Mouse (Mus musculus): ENCODE data around the gene Gfra4. TPM values are rescaled to one million over a fixed set of nuclear protein-coding genes. Genes with fewer than 3 reads are reported as not detected.

The Gfra4 gene
- polyA plus RNA-seq, 1 experiment from 2014 or later: 13.7 TPM

Small RNA genes within 50 kb of the gene (microRNA-seq; reads per million reads assigned to microRNA genes)
- gene Mir6973b: not detected

Other genes with a start within 250 kb of the Gfra4 start
- gene 4930402H24Rik, start 136.7 kb downstream of the Gfra4 start, polyA plus RNA-seq (2014; fragmentation: Nextera tagmentation; extraction: Ambion mirVana): 33.3 and 34.7 TPM in 2 replicates
- gene Atrn, start 136.6 kb downstream of the Gfra4 start, polyA plus RNA-seq (2014; fragmentation: Nextera tagmentation; extraction: Ambion mirVana): 8.4 and 8.5 TPM in 2 replicates
- gene Adam33, start 20.7 kb upstream of the Gfra4 start, polyA plus RNA-seq (2014; fragmentation: Nextera tagmentation; extraction: Ambion mirVana): 1.8 and 1.9 TPM in 2 replicates
- 0.30 and 0.41 TPM in 2 replicates for gene Siglec1, start 43.7 kb upstream of the Gfra4 start, polyA plus RNA-seq (2014; fragmentation: Nextera tagmentation; extraction: Ambion mirVana)
- gene Hspa12b, start 84.2 kb upstream of the Gfra4 start, polyA plus RNA-seq (2014; fragmentation: Nextera tagmentation; extraction: Ambion mirVana): 5.4 and 6.8 TPM in 2 replicates
- not detected in 2 replicates for gene Gm11037, start 90.4 kb upstream of the Gfra4 start, polyA plus RNA-seq (2014; fragmentation: Nextera tagmentation; extraction: Ambion mirVana)
- 91.4 and 93.1 TPM in 2 replicates for gene 1700037H04Rik, start 117.0 kb upstream of the Gfra4 start, polyA plus RNA-seq (2014; fragmentation: Nextera tagmentation; extraction: Ambion mirVana)
- gene Cenpb, start 137.0 kb upstream of the Gfra4 start, polyA plus RNA-seq (2014; fragmentation: Nextera tagmentation; extraction: Ambion mirVana): 8.8 and 9.5 TPM in 2 replicates
- gene Cdc25b, start 143.9 kb upstream of the Gfra4 start, polyA plus RNA-seq (2014; fragmentation: Nextera tagmentation; extraction: Ambion mirVana): 51.8 and 61.0 TPM in 2 replicates
- gene Spef1, start 144.2 kb upstream of the Gfra4 start, polyA plus RNA-seq (2014; fragmentation: Nextera tagmentation; extraction: Ambion mirVana): 5.8 and 6.4 TPM in 2 replicates
- 23.4 and 23.8 TPM in 2 replicates for gene Ap5s1, start 164.0 kb upstream of the Gfra4 start, polyA plus RNA-seq (2014; fragmentation: Nextera tagmentation; extraction: Ambion mirVana)
- 19.1 and 19.8 TPM in 2 replicates for gene Mavs, start 191.0 kb upstream of the Gfra4 start, polyA plus RNA-seq (2014; fragmentation: Nextera tagmentation; extraction: Ambion mirVana)
- gene Pank2, start 219.4 kb upstream of the Gfra4 start, polyA plus RNA-seq (2014; fragmentation: Nextera tagmentation; extraction: Ambion mirVana): 35.9 and 37.6 TPM in 2 replicates

Data from intestine, embryonic 14.5 days (tissue).